Mouse (Mus musculus) right cerebral cortex, postnatal 36 days (tissue): ENCODE data around the gene Sh3gl2.

ENCODE experiments used
- DNase-seq, 2 experiments: peaks; one replicate each; pipeline ENCODE4 v3.0.0; 2022; ENCODE audit warnings: low spot score in 2 of 2, mixed read lengths in 1 of 2

Sh3gl2 gene

GRCm38 (mm10) chr4:85232386-85233381 is 27.8 kb downstream of the Sh3gl2 start:
- peak; percentile 27 to 41 for DNase-seq

- DNase-seq, result no peak
Measured at GRCm38 (mm10) chr4:85241675-85242074, 36.7 kb downstream of the Sh3gl2 start.

- no peak for DNase-seq
Measured at GRCm38 (mm10) chr4:85242562-85242961, 37.6 kb downstream of the Sh3gl2 start.

- DNase-seq, result no peak
Measured at GRCm38 (mm10) chr4:85248673-85249072, 43.7 kb downstream of the Sh3gl2 start.

GRCm38 (mm10) chr4:85250271-85250670 is 45.3 kb downstream of the Sh3gl2 start:
- DNase-seq, result no peak

- DNase-seq, result no peak
Measured at GRCm38 (mm10) chr4:85250786-85251185, 45.9 kb downstream of the Sh3gl2 start.

- no peak for DNase-seq
Measured at GRCm38 (mm10) chr4:85255771-85256389, 51.0 kb downstream of the Sh3gl2 start.

- DNase-seq, result no peak
Measured at GRCm38 (mm10) chr4:85256461-85257202, 51.7 kb downstream of the Sh3gl2 start.

- DNase-seq, result no peak
Measured at GRCm38 (mm10) chr4:85257771-85258341, 52.9 kb downstream of the Sh3gl2 start.

- peak; percentile 70 to 74 for DNase-seq
Measured at GRCm38 (mm10) chr4:85260687-85261658, 56.0 kb downstream of the Sh3gl2 start.

- DNase-seq, result no peak
Measured at GRCm38 (mm10) chr4:85262146-85262545, 57.2 kb downstream of the Sh3gl2 start.

- no peak for DNase-seq
Measured at GRCm38 (mm10) chr4:85262606-85263005, 57.7 kb downstream of the Sh3gl2 start.

GRCm38 (mm10) chr4:85267456-85267855 is 62.5 kb downstream of the Sh3gl2 start:
- DNase-seq, result no peak

- DNase-seq, result no peak
Measured at GRCm38 (mm10) chr4:85272877-85273276, 68.0 kb downstream of the Sh3gl2 start.

- DNase-seq, result no peak
Measured at GRCm38 (mm10) chr4:85273452-85273851, 68.5 kb downstream of the Sh3gl2 start.

GRCm38 (mm10) chr4:85283151-85283550 is 78.2 kb downstream of the Sh3gl2 start:
- DNase-seq, result no peak

GRCm38 (mm10) chr4:85289990-85290389 is 85.1 kb downstream of the Sh3gl2 start:
- DNase-seq, result no peak

- DNase-seq, result no peak
Measured at GRCm38 (mm10) chr4:85291296-85291695, 86.4 kb downstream of the Sh3gl2 start.

GRCm38 (mm10) chr4:85293368-85293767 is 88.4 kb downstream of the Sh3gl2 start:
- no peak for DNase-seq

GRCm38 (mm10) chr4:85300610-85301405 is 95.9 kb downstream of the Sh3gl2 start:
- DNase-seq, result peak in 1 of 2 experiments; percentile 20
